Mouse (Mus musculus) embryo, embryonic 9.5 days (tissue): ENCODE data around the gene Ugt1a7c.
A peak's percentile ranks its signal among the peaks of the same experiment; 100 is the strongest.
"Not testable (repeated sequence)": the region's sequence is repeated elsewhere in the genome, so short reads cannot be mapped to it uniquely, and the experiment has no call there.

Experiments used
- DNase-seq: peaks from one replicate; pipeline ENCODE4 v3.0.0-alpha.2; 2017; ENCODE audit errors: extremely low spot score

The Ugt1a7c gene

DNA sequence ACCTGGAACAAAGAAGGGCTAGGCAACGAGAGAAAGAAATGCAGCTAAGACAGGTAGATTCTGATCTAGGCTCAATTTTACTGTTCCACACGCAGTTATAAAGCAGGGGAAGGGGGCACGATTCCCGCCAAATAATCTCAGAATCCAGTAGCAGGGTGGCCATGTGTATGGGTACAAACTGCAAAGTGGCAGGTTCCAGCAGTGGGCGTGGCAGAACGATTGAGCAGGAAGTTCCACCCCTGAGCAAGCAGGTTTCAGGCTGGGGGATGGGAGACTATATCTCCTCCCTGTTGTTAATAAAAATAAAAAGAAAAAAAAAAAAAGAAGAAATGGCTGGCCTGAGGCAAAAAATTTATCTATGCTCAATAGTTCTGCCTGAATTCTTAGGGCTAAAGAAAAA is 17.9 kb downstream of the Ugt1a7c start:
- not testable (repeated sequence) for DNase-seq

DNA sequence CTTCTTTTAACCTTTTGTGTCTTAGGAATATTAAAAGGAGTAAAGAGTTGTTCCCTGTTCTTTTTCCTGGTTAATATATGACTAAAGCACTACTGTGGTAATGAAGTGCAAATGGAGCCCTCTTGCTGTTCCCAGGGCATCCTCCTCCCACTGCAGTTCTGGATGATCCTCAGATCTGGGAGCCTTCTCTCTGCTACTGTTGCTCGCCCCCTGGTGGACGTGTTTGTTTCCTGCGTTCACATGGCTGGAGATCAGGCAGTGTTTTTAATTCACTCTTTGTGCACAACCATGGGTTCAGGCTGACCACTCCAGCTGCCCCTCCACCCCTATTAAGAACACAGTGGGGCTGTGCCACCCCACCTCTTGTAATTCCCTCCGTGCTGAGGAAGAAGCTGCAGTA is 25.7 kb downstream of the Ugt1a7c start:
- DNase-seq = not testable (repeated sequence)

DNA sequence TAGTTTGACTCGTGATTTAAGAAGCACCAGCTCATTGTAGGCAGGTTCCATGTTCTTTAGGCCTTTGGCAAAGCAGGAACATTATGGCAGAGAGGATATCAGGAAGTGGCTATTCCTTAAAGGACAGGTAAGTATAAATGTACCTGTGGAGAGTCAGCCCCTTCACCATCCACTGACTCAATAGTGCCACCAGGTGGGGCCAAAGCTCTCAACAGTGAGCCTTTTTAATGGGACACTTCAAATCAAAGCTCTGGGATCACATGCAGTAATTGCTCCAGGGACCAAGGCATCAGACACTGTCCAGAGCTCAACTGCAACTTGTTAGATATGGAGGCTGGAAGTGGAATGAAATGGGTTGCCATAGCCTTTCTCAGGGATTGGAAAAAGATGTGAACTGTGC is 26.7 kb downstream of the Ugt1a7c start:
- not testable (repeated sequence) for DNase-seq

DNA sequence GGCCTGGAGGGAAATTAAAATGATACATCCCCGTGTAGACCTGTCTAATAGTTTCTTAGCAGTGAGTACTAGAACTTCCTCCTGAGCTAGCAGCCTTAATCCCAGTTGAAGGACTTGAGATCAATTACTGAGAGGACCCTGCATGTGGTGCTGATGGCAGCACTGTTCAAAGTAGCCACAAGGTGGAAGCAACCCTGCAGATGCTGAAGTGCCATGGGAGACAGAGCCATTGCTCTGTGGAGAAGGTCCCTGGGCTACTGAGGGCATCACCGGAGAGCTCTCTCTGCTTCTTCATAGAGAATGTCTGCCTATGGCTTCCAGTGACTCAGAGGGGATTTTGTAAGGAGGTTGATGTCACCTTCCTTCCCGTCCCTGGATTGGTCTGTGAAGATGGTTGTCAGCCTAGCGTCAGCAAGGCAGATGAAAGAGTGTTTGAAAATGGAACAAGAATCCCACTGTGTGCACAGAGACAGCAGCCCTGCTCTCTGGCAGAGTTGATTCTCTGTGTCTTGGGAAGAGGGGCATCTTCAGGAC is 31.0 kb downstream of the Ugt1a7c start:
- DNase-seq = not testable (repeated sequence)

DNA sequence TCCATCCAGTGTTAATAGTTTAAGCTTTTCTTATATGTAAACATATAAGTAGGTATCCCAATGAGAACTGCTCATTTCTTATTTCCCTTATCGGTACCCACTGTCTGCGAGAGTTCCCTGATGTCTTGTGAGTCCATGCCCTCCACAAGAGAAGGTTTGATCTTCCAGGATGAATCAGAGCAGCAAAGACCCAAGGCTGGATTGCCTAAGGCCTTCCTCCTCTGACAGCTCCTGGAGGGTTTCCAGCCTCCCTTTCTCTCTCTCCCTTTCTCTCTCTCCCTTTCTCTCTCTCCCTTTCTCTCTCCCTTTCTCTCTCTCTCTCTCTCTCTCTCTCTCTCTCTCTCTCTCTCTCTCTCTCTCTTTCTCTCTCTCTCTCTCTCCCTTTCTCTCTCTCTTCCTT is 34.2 kb downstream of the Ugt1a7c start:
- DNase-seq = not testable (repeated sequence)

DNA sequence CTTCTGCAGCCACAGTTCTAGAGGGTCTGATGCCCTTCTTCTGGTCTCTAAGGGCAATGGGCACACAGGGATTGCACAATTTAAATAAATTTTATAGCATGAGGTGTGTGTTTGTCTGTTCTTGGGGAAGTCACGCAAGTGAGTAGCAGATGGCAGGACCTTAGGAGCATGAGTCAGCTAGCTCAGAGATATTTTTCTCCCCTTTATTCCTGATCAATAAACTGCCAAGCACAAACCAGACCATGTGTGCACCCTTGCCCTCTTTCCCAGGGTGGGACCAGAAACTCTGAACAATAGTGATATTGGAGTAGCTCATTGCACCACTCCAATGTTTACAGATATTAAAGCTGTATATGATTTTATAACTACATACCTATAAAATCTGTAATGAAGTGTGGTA is 35.4 kb downstream of the Ugt1a7c start:
- not testable (repeated sequence) for DNase-seq

DNA sequence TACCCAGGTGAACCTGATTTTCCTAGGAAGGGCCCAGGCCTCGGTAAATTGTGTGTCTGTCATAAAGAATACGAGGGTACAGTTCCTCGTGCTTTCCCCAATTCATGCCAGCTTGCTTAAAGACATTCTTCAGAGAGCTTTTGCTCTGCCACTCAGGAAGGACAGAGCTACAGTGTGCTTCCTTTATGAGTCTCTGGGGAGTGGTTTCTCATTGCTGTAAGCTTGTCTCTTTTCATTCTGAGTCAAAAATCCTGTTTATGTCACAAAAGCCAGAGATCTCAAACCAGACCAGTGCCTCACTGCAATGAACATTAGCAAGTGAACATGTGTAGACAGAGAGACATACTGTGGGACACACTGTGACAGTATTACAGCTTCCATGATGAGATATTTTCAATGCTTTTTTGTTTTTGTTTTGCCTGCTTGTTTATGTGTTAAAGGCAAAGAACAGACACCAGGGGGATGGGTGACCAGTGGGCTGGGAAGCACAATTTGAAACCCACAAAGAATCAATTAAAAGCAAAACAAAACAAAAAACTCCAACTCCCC is 39.1 kb downstream of the Ugt1a7c start:
- DNase-seq = no peak

DNA sequence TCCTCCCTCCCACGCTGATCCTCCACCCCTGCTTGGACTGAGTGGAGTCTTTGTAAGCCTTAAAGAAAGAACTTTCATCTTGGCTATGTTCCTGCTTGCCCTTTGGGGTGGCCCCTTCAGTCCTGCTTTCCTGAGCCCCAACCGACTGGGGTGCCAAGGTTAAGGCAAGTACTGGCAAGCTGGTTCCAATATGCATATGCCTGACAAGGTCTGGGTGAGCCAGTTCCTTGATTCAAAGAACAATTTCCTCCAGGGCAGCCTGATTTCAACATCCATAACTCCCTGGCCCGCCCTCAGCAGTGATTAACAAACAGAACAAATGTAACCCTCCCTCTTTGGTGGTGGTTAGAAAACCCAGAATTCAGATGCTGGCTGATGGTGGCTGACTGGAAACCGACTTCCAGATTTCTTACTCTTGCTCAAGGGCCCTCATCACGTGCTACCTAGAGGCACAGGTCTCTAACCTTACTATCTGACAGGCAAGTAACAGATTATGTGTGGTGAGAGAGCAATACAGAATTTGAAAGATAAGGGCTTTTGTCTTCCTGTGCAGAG is 39.7 kb downstream of the Ugt1a7c start, which contains the start of gene Ugt1a6a:
Gene Ugt1a6a, plus strand, starts transcription at position 353 of the 555 bp plus-strand sequence.
- DNase-seq = not testable (repeated sequence)

DNA sequence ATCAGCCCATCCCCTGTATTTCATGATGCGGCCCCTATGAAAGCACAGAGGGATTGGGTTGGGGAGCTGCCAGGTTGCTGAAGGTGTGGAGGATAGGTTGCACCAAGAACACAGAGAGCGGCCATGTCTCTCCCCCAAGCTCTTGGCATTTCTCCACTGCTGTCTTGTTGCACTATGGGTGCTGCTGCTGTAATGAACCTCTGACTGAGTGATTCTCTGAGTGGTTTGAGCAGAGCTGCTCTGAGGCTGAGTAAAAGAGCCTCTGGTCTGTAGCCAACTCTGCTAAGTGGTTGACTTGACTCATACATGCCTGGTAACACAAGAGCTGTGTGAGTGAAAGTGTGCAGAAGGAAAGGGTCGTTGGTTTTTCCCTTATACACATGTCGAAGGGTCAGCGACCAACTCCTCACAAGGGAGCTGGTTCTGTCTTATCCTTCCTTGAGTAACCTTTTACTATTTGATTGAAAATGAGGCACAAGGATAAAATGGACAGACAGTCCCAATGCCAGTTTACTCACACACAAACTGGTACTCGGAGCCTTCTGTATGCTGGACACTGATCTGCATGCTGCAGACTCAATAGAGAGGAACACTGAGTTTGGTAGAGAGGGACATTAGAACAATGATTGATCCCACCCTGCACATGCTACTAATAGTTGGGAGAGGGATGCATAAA is 40.5 kb downstream of the Ugt1a7c start:
- DNase-seq = not testable (repeated sequence)

DNA sequence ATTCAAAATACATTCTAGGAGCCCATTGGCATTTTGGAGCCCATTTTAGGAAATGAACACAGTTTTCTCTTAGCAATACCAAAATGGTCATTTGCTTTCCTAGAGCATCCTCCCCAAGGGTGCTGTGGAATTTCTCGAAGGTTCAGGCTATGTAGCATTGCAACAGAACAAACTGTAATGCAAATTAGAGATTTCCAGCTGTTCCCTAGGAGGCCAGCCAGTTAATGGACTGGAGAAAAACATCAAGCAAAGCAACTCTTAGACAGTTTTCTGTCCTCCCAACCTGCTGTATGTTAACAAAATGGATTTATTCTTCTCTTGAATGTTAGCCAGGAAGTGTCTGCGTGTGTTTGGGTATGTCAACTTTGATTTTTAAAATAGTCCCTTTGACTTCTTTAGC is 41.8 kb downstream of the Ugt1a7c start:
- DNase-seq = no peak

DNA sequence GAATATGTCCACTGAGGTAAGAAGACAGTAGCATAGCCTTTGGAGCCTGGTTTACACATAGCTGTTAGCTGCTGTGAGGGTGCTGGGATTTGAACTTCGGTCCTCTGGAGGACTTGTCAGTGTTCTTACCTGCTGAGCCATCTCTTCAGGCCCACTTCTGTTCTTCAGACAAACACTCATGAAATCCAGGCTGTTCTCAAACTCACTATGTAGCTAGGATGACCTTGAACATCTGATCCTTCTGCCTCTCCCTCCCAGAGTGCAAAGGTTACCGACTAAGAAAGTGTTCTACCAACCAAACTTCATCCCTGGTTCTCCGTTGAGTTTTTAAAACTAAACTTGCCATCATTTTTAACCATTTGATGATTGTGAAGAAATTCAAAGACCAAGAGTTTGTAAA is 42.4 kb downstream of the Ugt1a7c start:
- DNase-seq = no peak

DNA sequence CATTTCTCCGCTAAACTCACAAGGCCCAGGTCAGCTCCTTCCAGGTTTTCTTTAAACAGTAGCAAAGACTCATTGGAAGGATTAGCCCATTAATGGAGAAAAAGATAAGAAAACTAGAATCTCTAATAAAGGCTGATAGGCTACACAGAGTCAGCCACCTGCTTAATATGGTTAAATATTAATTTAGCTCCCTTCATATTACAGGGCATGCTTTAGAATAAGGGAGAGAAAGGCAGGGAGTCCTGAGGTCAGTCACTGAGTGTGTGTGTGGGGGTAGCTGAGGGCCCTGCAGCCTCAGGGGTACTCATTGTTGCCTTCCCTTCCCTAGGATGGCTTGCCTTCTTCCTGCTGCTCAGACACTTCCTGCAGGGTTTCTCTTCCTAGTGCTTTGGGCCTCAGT is 43.3 kb downstream of the Ugt1a7c start:
- no peak for DNase-seq

DNA sequence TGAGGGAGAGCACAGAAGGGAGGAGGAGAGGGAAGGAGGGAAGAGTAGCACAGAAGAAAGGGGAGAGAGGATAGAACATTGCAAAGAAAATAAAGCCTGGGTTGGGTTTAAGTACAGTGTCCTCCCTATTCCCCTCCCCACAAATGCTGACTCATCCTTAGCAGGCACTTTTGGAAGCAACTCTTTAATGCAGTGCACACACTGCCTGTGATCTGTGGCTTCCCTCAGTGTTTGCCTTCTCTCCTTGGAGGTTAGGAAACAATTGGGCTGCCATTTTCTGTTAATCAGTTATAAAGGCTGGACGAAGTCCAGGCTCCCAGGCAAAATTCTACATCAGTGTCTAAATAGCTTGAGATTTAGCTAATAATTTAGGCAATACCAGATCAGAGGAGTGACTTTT is 45.6 kb downstream of the Ugt1a7c start:
- not testable (repeated sequence) for DNase-seq

DNA sequence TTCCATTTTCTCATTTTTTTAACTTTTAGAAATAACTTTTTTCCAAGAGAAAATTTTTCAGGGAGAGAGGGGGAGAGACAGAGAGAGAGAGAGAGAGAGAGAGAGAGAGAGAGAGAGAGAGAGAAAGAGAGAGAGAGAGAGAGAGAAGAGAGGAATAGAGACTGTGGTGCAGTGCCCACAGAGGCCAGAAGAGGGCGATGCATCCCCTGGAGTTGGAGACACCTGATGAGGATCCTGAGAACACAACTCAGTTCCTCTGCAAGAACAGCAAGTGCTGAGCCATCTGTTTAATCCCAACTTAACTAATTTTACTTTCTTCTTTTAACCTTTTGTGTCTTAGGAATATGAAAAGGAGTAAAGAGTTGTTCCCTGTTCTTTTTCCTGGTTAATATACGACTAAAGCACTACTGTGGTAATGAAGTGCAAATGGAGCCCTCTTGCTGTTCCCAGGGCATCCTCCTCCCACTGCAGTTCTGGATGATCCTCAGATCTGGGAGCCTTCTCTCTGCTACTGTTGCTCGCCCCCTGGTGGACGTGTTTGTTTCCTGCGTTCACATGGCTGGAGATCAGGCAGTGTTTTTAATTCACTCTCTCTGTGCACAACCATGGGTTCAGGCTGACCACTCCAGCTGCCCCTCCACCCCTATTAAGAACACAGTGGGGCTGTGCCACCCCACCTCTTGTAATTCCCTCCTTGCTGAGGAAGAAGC is 49.3 kb downstream of the Ugt1a7c start:
- DNase-seq = peak; percentile 9

DNA sequence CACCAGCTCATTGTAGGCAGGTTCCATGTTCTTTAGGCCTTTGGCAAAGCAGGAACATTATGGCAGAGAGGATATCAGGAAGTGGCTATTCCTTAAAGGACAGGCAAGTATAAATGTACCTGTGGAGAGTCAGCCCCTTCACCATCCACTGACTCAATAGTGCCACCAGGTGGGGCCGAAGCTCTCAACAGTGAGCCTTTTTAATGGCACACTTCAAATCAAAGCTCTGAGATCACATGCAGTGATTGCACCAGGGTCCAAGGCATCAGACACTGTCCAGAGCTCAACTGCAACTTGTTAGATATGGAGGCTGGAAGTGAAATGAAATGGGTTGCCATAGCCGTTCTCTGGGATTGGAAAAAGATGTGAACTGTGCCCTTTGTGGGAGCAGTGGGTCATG is 50.4 kb downstream of the Ugt1a7c start:
- not testable (repeated sequence) for DNase-seq

DNA sequence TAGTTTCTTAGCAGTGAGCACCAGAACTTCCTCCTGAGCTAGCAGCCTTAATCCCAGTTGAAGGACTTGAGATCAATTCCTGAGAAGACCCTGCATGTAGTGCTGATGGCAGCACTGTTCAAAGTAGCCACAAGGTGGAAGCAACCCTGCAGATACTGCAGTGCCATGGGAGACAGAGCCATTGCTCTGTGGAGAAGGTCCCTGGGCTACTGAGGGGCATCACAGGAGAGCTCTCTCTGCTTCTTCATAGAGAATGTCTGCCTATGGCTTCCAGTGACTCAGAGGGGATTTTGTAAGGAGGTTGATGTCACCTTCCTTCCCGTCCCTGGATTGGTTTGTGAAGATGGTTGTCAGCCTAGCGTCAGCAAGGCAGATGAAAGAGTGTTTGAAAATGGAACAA is 55.3 kb downstream of the Ugt1a7c start:
- not testable (repeated sequence) for DNase-seq

DNA sequence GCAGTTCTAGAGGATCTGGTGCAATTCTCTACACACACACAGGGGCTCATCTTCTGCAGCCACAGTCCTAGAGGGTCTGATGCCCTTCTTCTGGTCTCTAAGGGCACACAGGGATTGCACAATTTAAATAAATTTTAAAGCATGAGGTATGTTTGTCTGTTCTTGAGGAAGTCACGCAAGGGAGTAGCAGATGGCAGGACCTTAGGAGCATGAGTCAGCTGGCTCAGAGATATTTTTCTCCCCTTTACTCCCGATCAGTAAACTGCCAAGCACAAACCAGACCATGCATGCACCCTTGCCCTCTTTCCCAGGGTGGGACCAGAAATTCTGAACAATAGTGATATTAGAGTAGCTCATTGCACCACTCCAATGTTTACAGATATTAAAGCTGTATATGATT is 63.6 kb downstream of the Ugt1a7c start:
- DNase-seq = no peak

DNA sequence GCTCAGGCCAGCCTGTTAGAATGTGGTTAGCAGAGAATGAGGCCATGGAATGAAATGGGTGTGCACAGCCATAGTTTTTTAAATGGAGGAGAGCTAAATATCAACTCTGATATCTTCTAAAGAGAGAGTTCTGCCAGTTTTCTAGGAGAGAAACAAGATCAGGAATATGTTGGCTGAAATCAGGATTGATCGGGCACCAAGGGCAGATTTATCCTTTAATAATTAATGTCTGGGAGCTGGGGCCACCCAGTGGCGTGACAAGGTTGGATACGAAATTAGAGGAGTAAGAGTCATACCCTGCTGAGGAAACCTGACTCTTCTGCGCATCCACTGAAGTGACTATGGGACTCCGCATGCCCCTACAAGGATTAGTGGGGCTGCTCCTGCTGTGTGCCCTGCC is 70.8 kb downstream of the Ugt1a7c start, which contains the start of gene Ugt1a5:
Gene Ugt1a5, plus strand, starts transcription at position 302 of the 400 bp plus-strand sequence.
- no peak for DNase-seq

DNA sequence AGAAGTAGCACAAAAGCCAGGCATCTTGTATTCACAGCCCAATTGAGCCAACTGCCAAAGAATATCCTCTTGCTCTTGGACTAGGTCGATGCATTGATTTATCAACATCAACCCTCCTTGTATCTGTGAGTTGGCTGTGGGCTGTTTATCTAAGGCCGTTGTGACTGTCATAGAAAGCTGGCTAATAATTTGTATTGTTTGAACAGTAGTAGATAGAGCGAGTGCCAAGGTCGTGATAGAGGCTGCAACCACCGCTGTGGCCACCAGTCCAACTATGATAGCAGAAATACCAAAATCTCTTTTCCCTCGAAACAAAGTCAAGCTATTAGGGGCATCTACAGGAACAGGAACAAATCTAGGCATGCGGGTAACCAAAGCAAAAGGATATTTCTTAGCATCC is 77.3 kb downstream of the Ugt1a7c start:
- not testable (repeated sequence) for DNase-seq

DNA sequence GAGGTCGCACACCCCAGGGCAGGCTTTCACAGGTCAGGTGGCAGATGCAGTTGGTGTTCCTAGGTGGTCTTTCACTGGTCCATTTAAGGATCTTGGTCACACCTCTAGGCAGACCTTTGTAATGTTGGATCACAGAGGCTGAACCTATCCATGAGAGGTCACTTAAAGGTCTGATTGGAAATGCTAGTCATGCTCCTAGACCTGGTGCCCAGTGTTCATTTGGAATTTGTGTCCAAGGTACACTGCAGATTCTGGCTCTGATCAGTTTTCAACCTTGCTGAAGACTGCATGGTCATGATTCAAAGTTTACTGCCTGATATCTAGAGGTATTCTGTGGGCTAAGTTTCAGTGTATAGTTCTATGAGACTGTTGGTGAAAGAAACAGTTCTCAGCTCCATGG is 84.8 kb downstream of the Ugt1a7c start:
- DNase-seq = no peak

DNA sequence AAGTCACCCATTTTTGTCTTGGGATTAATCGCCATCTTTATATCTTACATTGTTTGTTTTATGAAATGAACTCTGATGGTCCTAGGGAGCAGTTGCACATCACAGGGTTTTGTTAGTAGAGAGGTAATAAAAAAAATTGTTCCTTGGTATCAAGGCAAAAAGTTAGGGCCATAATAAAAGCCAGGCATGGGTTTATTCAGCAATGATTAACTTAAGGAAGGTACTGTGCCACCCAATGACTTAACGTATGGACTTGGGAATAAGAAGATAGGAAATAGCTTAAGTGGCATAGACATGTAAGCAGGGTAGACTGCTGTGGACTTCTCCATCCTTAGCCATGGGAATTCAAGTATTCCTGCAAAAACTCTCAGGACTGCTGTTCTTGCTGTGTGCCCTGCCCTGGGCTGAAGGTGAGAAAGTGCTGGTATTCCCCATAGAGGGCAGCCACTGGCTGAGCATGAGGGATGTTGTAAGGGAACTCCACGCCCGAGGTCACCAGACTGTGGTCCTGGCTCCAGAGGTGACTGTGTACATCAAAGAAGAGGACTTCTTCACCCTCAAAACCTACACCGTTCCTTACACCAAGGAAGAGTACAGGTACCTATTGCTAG is 91.6 kb downstream of the Ugt1a7c start:
- no peak for DNase-seq

DNA sequence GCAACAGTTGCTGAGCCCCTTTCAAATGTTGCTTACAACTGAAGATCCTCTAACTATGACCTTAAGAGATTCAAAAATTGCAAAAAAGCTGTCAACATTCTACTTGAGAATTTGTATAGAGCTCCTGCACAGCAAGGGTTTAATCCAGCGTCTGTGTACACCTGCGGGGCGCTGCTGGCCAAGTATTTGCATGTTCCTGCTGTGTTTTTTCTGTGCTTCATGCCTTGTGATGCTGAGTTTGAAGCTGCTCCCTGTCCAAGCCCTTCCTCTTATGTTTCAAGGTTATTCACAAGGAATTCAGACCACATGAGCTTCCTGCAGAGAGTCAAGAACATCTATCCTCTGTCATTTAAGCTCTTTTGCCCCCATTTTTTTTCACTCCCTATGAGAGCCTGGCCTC is 97.3 kb downstream of the Ugt1a7c start:
- DNase-seq = no peak
